Mouse (Mus musculus) E14TG2a.4 (cell line): ENCODE results near the gene Asap3.

Source experiments
- CTCF ChIP-seq: conservative IDR thresholded peaks from 2 replicates; pipeline ENCODE4 v1.5.1; 2014; ENCODE audit warnings: low read length
- NANOG ChIP-seq: IDR thresholded peaks from 2 replicates; pipeline ENCODE4 v1.6.1; 2014; ENCODE audit warnings: borderline replicate concordance, low read length, mixed read lengths
- POU5F1 ChIP-seq: IDR thresholded peaks from 2 replicates; pipeline ENCODE4 v1.6.1; 2014; ENCODE audit warnings: low read length, borderline replicate concordance

DNA sequence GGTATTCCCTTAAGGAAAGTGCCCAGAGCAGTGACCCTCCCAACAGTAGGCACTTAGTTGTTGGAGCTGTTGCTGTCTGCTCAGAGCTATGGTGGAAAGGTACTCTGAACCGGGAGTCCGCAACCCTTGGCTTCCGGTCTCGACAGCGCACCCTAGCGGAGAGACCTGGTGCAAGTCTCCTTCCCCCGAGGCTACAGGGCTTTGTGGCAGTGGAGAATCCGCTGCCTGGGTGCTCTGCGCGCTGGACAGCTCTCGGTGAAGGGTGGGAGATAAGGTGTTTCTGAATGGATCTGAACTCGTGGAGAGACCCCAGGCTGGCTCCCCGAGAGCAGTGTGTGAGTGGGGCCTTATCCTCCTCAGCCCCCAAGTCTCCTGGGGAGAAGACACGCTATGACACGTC is 26.2 kb upstream of the Asap3 start:
- peak; percentile 84 for TF ChIP-seq CTCF
- no peak for TF ChIP-seq NANOG
- TF ChIP-seq POU5F1, result no peak
